Mouse (Mus musculus) olfactory bulb, adult 2 months (tissue): ENCODE data around the gene Eipr1.

Source experiments
- CTCF ChIP-seq: fragments of 200-500 bp; IDR thresholded peaks from 2 replicates; pipeline ENCODE4 v1.5.1; 2012; ENCODE audit warnings: low read depth, mild to moderate bottlenecking, low read length, moderate library complexity; ENCODE audit not compliant: insufficient read depth
- POLR2A ChIP-seq: fragments of 200-500 bp; IDR thresholded peaks from 2 replicates; pipeline ENCODE4 v1.6.1; 2012; ENCODE audit warnings: mild to moderate bottlenecking, low read depth, low read length, moderate library complexity; ENCODE audit not compliant: insufficient read depth

- TF ChIP-seq CTCF (no peak), POLR2A (no peak)
These were observed 48.8 kb downstream of the Eipr1 start for GRCm38 (mm10) chr12:28800423-28800822.
